ENCODE assay signal across 8 mouse cellular contexts in the genomic region with DNA sequence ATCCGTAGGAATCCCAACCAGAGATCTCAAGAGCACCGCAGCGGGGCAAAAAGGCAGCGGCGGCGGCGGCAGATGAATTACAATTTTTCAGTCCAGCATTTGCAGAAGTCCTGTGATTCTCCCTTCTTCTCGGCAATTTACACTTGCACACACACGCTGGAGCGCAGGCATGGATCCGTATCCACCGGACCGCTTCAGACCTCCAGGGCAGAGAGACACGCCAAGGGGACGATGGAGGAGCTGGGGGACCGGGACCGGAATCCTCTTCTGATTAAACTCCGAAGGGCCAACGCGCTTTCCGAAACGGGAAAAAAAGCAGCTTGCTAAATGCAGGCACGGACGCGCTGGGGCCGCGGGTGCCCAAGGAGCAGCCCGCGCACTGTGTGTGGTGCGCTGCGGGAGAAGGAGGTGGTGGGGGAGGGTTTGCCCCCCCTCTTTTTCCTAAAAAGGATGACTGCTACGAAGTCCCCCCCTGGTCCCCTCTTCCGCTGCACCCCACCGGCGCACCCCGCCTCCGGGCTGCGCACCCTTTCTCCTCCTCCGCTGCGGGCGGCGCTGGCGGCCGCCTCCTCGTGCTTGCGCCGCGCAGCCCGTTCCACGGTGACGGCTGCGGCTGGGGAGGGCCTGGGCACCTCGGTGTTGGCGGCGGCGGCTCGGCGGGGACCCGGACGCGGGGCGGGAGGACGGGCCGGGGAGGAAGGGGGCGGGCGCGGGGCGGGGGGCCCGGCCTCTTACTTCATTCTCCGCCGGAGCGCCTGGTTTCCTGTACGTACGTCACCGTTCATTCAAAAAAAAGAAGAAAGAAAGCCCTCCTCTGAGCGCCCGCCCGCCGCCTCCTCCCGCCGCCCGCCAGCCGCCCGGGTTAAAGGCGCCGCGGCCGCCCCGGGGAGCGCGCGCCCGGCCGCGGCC. TPM values are rescaled to one million over a fixed set of nuclear protein-coding genes. Genes with fewer than 3 reads are reported as not detected.
A peak's percentile ranks its signal among the peaks of the same experiment; 100 is the strongest.
DNase-seq lines count a peak whose midpoint lies in the region; ATAC-seq and TF ChIP-seq lines count a peak whose summit lies in the region.

Bcl2 (minus strand) TSS at position 654 of the 909 bp plus-strand sequence.

- peak; percentile 28; the same call in 1 of the 2 replicates for TF ChIP-seq POLR2A in olfactory bulb, adult 2 months (IDR thresholded peaks at IDR 0.05; ENCODE audit: insufficient read depth, low read depth, low read length)
- TF ChIP-seq POLR2A in thymus, adult 2 months (IDR thresholded peaks at IDR 0.05; ENCODE audit: control insufficient read depth, extremely low read depth, insufficient read depth, low read length, poor library complexity): 0 out of 2 replicates have a peak, but pooled peaks have one; percentile 21

- H3K27me3 ChIP-seq in forebrain, embryonic 15.5 days: no peaks in the 10 kb centered on the region
- H3K27me3 ChIP-seq in lung, embryonic 15.5 days: no peaks in the 10 kb centered on the region
- no peaks in the 10 kb centered on the region for H3K27me3 ChIP-seq in thymus, adult 2 months (ENCODE audit: control insufficient read depth, insufficient read depth, low read length)

- peak within 1 kb of the TSS; percentile 90 for H3K4me2 ChIP-seq in forebrain, embryonic 15.5 days (replicated peaks)
- H3K4me2 ChIP-seq in lung, embryonic 15.5 days: peak within 1 kb of the TSS; percentile 97

- intact Hi-C loops in heart, postnatal 25 days (cut with DNase I): loop anchor here (2.0 to 10.0 kb wide), 3 partner anchors 85 to 649 kb away; partner anchors contain the start of gene Phlpp1

- peak within 1 kb of the TSS; percentile 72 for H3K27ac ChIP-seq in brown adipose tissue, adult 24 weeks (replicated peaks; ENCODE audit: low read depth, low read length)
- peak within 1 kb of the TSS; percentile 92 for H3K27ac ChIP-seq in forebrain, embryonic 15.5 days (replicated peaks)
- H3K27ac ChIP-seq in lung, embryonic 15.5 days: peak within 1 kb of the TSS; percentile 97
- peak within 1 kb of the TSS; percentile 59; the same call in 1 of the 2 replicates for H3K27ac ChIP-seq in olfactory bulb, adult 2 months (ENCODE audit: insufficient read depth, low read depth, low read length)
- peak within 1 kb of the TSS; percentile 65 for H3K27ac ChIP-seq in thymus, adult 2 months (ENCODE audit: control insufficient read depth, insufficient read depth, low read length)

- peak within 1 kb of the TSS; percentile 94 for H3K9ac ChIP-seq in forebrain, embryonic 15.5 days (replicated peaks)
- H3K9ac ChIP-seq in lung, embryonic 15.5 days: peak within 1 kb of the TSS; percentile 82

- under 1% methylated on average over 85 of the region's 95 CpGs for WGBS in forebrain, embryonic 15.5 days
- under 1% methylated on average over 74 of the region's 95 CpGs for WGBS in lung, embryonic 15.5 days
- WGBS in olfactory bulb, adult 2 months: under 1% methylated on average over 92 of the region's 95 CpGs
- under 1% methylated on average over 94 of the region's 95 CpGs for WGBS in thymus, adult 2 months

- H3K4me3 ChIP-seq in brown adipose tissue, adult 24 weeks (ENCODE audit: insufficient read depth, low read depth, low read length): peak within 1 kb of the TSS; percentile 91
- H3K4me3 ChIP-seq in forebrain, embryonic 15.5 days: peak within 1 kb of the TSS; percentile 84
- H3K4me3 ChIP-seq in lung, embryonic 15.5 days: peak within 1 kb of the TSS; percentile 86
- peak within 1 kb of the TSS; percentile 82 for H3K4me3 ChIP-seq in olfactory bulb, adult 2 months (ENCODE audit: insufficient read depth, low read depth, low read length)
- H3K4me3 ChIP-seq in thymus, adult 2 months (ENCODE audit: control insufficient read depth, insufficient read depth, low read length): peak within 1 kb of the TSS; percentile 80

- no peaks in the 10 kb centered on the region for H3K36me3 ChIP-seq in forebrain, embryonic 15.5 days
- no peaks in the 10 kb centered on the region for H3K36me3 ChIP-seq in lung, embryonic 15.5 days
- no peaks in the 10 kb centered on the region for H3K36me3 ChIP-seq in thymus, adult 2 months (ENCODE audit: control insufficient read depth, insufficient read depth, low read length)

- ATAC-seq in forebrain, embryonic 15.5 days (replicated peaks): peak; percentile 88
- ATAC-seq in lung, embryonic 15.5 days (ENCODE audit: borderline replicate concordance, extremely low read depth, low FRiP score, low TSS enrichment): peak; percentile 87

- H3K4me1 ChIP-seq in brown adipose tissue, adult 24 weeks (ENCODE audit: control insufficient read depth, insufficient read depth, insufficient read length, low read length): peaks cover 3% of the 10 kb centered on the region; the same call in 1 of the 2 replicates
- H3K4me1 ChIP-seq in forebrain, embryonic 15.5 days: peaks cover 29% of the 10 kb centered on the region
- H3K4me1 ChIP-seq in lung, embryonic 15.5 days: peaks cover 27% of the 10 kb centered on the region
- peaks cover 7% of the 10 kb centered on the region for H3K4me1 ChIP-seq in olfactory bulb, adult 2 months (ENCODE audit: control insufficient read depth, insufficient read depth, low read length)
- H3K4me1 ChIP-seq in thymus, adult 2 months (replicated peaks; ENCODE audit: control insufficient read depth, insufficient read depth, low read length): peaks cover 16% of the 10 kb centered on the region

- no peaks in the 10 kb centered on the region for H3K9me3 ChIP-seq in forebrain, embryonic 15.5 days
- H3K9me3 ChIP-seq in lung, embryonic 15.5 days: no peaks in the 10 kb centered on the region

- no peak for TF ChIP-seq CTCF in olfactory bulb, adult 2 months (IDR thresholded peaks at IDR 0.05; ENCODE audit: insufficient read depth, low read depth, low read length)
- no peak for TF ChIP-seq CTCF in thymus, adult 2 months (IDR thresholded peaks at IDR 0.05; ENCODE audit: borderline replicate concordance, control insufficient read depth, extremely low read depth, insufficient read depth, low read length, poor library complexity)

- DNase-seq in CD8-positive naive resting alpha-beta T cell, adult 2 months (ENCODE audit: low read depth in 2 of 2, low spot score in 2 of 2): peak; percentile 74 to 80
- peak; percentile 72 for DNase-seq in heart, postnatal 25 days (ENCODE audit: low spot score)
- DNase-seq in layer of hippocampus, adult 8-10 months (ENCODE audit: low spot score in 2 of 2): peak in 1 of 2 experiments; percentile 59
- DNase-seq in thymus, adult 2 months: peak; percentile 83

RNA-seq across cellular contexts. Expression of gene Bcl2, which starts in this region (rescaled TPM):
- polyA plus RNA-seq in brown adipose tissue, adult 24 weeks (2012; ENCODE audit: insufficient read depth, insufficient read length, missing spikeins): 0.71 and 1.3 TPM in 2 replicates
- polyA plus RNA-seq in forebrain, embryonic 15.5 days (2015; fragmentation: Nextera tagmentation; extraction: Ambion mirVana): 13.2 and 15.3 TPM in 2 replicates
- total RNA-seq in heart, postnatal 25 days (2021): 1 to 10 TPM; 3.7 to 4.4 TPM
- total RNA-seq in layer of hippocampus, adult 8-10 months (2022): 10 to 100 TPM in 3 of 4 experiments, 1 to 10 TPM in 1; 9.8 to 11.6 (median 11.2) TPM
- polyA plus RNA-seq in lung, embryonic 15.5 days (2015; fragmentation: Nextera tagmentation; extraction: Ambion mirVana): 17.7 and 20.1 TPM in 2 replicates
- not detected in 2 replicates for polyA plus RNA-seq in olfactory bulb, adult 2 months (2012; ENCODE audit: insufficient read depth, insufficient read length, low replicate concordance, missing spikeins)
- 10.7 and 11.8 TPM in 2 replicates for polyA plus RNA-seq in thymus, adult 2 months (2012; rRNA removed)
